Mouse (Mus musculus): ENCODE measurements around the gene Ints3. TPM values are rescaled to one million over a fixed set of nuclear protein-coding genes. Genes with fewer than 3 reads are reported as not detected.

Gene Ints3
- polyA plus RNA-seq, 1 experiment from 2014 or later = 19.8 TPM

- H3K9me3 ChIP-seq (replicated peaks; ENCODE audit: control insufficient read depth, low read length) = no peaks in the 10 kb centered on the region
- no peak overlapping the region for H3K27ac ChIP-seq (ENCODE audit: low read length)
- no peak for ATAC-seq (replicated peaks; ENCODE audit: extremely low read depth, insufficient read depth, low FRiP score)
- no peaks in the 10 kb centered on the region for H3K27me3 ChIP-seq (ENCODE audit: control insufficient read depth, insufficient read depth, low read length)
- peaks cover 25% of the 10 kb centered on the region for H3K4me1 ChIP-seq (ENCODE audit: control insufficient read depth, insufficient read depth, low read length)
- no peak overlapping the region for H3K4me2 ChIP-seq (ENCODE audit: low read depth, low read length)
- no peak overlapping the region for H3K4me3 ChIP-seq (ENCODE audit: low read length)
- H3K9ac ChIP-seq (ENCODE audit: low read length) = no peak overlapping the region
- 86% methylated on average over 8 of the region's 8 CpGs for WGBS
- peaks cover 38% of the 10 kb centered on the region for H3K36me3 ChIP-seq (ENCODE audit: control insufficient read depth, insufficient read depth)
Observed at GRCm38 (mm10) chr3:90391941-90392340, 41.5 kb downstream of the Ints3 start.

- WGBS = 62% methylated on average over 4 of the region's 4 CpGs
- Histone ChIP-seq H3K9ac (ENCODE audit: low read length) (no peak overlapping the region), H3K27me3 (ENCODE audit: control insufficient read depth, insufficient read depth, low read length) (no peaks in the 10 kb centered on the region), H3K4me1 (ENCODE audit: control insufficient read depth, insufficient read depth, low read length) (peaks cover 25% of the 10 kb centered on the region), H3K36me3 (ENCODE audit: control insufficient read depth, insufficient read depth) (peaks cover 32% of the 10 kb centered on the region), H3K27ac (ENCODE audit: low read length) (no peak overlapping the region), H3K9me3 (replicated peaks; ENCODE audit: control insufficient read depth, low read length) (no peaks in the 10 kb centered on the region), H3K4me2 (ENCODE audit: low read depth, low read length) (no peak overlapping the region), H3K4me3 (ENCODE audit: low read length) (no peak overlapping the region)
- no peak for ATAC-seq (replicated peaks; ENCODE audit: extremely low read depth, insufficient read depth, low FRiP score)
Observed at GRCm38 (mm10) chr3:90391004-90391403, 42.4 kb downstream of the Ints3 start.

- peak within 1 kb of the TSS; percentile 66 for H3K27ac ChIP-seq (ENCODE audit: low read length)
- WGBS = 2% methylated on average over 55 of the region's 55 CpGs
- H3K4me3 ChIP-seq (ENCODE audit: low read length) = peak within 1 kb of the TSS; percentile 72
- peak within 1 kb of the TSS; percentile 84 for H3K9ac ChIP-seq (ENCODE audit: low read length)
- H3K9me3 ChIP-seq (replicated peaks; ENCODE audit: control insufficient read depth, low read length) = no peaks in the 10 kb centered on the region
- H3K27me3 ChIP-seq (ENCODE audit: control insufficient read depth, insufficient read depth, low read length) = no peaks in the 10 kb centered on the region
- peak within 1 kb of the TSS; percentile 100 for H3K4me2 ChIP-seq (ENCODE audit: low read depth, low read length)
- peak; percentile 62 for ATAC-seq (replicated peaks; ENCODE audit: extremely low read depth, insufficient read depth, low FRiP score)
- H3K4me1 ChIP-seq (ENCODE audit: control insufficient read depth, insufficient read depth, low read length) = peaks cover 25% of the 10 kb centered on the region
- H3K36me3 ChIP-seq (ENCODE audit: control insufficient read depth, insufficient read depth) = peaks cover 30% of the 10 kb centered on the region
Observed at GRCm38 (mm10) chr3:90389511-90390490, 43.6 kb downstream of the Ints3 start, which contains the start of gene Slc27a3. Slc27a3 (minus strand) TSS chr3:90389938.

- peak; percentile 43 for ATAC-seq (replicated peaks; ENCODE audit: extremely low read depth, insufficient read depth, low FRiP score)
- H3K36me3 ChIP-seq (ENCODE audit: control insufficient read depth, insufficient read depth) = peaks cover 23% of the 10 kb centered on the region
- H3K4me1 ChIP-seq (ENCODE audit: control insufficient read depth, insufficient read depth, low read length) = peaks cover 25% of the 10 kb centered on the region
- peak overlapping the region; percentile 84 for H3K9ac ChIP-seq (ENCODE audit: low read length)
- WGBS = 5% methylated on average over 53 of the region's 53 CpGs
- peak overlapping the region; percentile 72 for H3K4me3 ChIP-seq (ENCODE audit: low read length)
- peak overlapping the region; percentile 100 for H3K4me2 ChIP-seq (ENCODE audit: low read depth, low read length)
- H3K27me3 ChIP-seq (ENCODE audit: control insufficient read depth, insufficient read depth, low read length) = no peaks in the 10 kb centered on the region
- H3K27ac ChIP-seq (ENCODE audit: low read length) = peak overlapping the region; percentile 66
- H3K9me3 ChIP-seq (replicated peaks; ENCODE audit: control insufficient read depth, low read length) = no peaks in the 10 kb centered on the region
Observed at GRCm38 (mm10) chr3:90388726-90389510, 44.5 kb downstream of the Ints3 start.

- ATAC-seq (replicated peaks; ENCODE audit: extremely low read depth, insufficient read depth, low FRiP score) = no peak
- Histone ChIP-seq H3K27ac (ENCODE audit: low read length) (no peak overlapping the region), H3K9me3 (replicated peaks; ENCODE audit: control insufficient read depth, low read length) (no peaks in the 10 kb centered on the region), H3K4me2 (ENCODE audit: low read depth, low read length) (peak overlapping the region; percentile 100; the same call in 1 of the 2 replicates), H3K9ac (ENCODE audit: low read length) (no peak overlapping the region), H3K36me3 (ENCODE audit: control insufficient read depth, insufficient read depth) (peaks cover 15% of the 10 kb centered on the region), H3K27me3 (ENCODE audit: control insufficient read depth, insufficient read depth, low read length) (no peaks in the 10 kb centered on the region), H3K4me3 (ENCODE audit: low read length) (no peak overlapping the region), H3K4me1 (ENCODE audit: control insufficient read depth, insufficient read depth, low read length) (peaks cover 25% of the 10 kb centered on the region)
- WGBS = 87% methylated on average over 4 of the region's 4 CpGs
Observed at GRCm38 (mm10) chr3:90388192-90388591, 45.2 kb downstream of the Ints3 start.

GRCm38 (mm10) chr3:90387483-90387882 is 45.9 kb downstream of the Ints3 start:
- Histone ChIP-seq H3K4me1 (ENCODE audit: control insufficient read depth, insufficient read depth, low read length) (peaks cover 25% of the 10 kb centered on the region), H3K9ac (ENCODE audit: low read length) (peak overlapping the region; percentile 3; the same call in 1 of the 2 replicates), H3K27ac (ENCODE audit: low read length) (no peak overlapping the region), H3K4me2 (ENCODE audit: low read depth, low read length) (peak overlapping the region; percentile 27), H3K9me3 (replicated peaks; ENCODE audit: control insufficient read depth, low read length) (no peaks in the 10 kb centered on the region), H3K4me3 (ENCODE audit: low read length) (no peak overlapping the region), H3K27me3 (ENCODE audit: control insufficient read depth, insufficient read depth, low read length) (no peaks in the 10 kb centered on the region), H3K36me3 (ENCODE audit: control insufficient read depth, insufficient read depth) (peaks cover 10% of the 10 kb centered on the region; the same call in 1 of the 2 replicates)
- no peak for ATAC-seq (replicated peaks; ENCODE audit: extremely low read depth, insufficient read depth, low FRiP score)
- 26% methylated on average over 11 of the region's 11 CpGs for WGBS

- WGBS = 91% methylated on average over 10 of the region's 10 CpGs
- no peak overlapping the region for H3K27ac ChIP-seq (ENCODE audit: low read length)
- no peak overlapping the region for H3K4me3 ChIP-seq (ENCODE audit: low read length)
- no peaks in the 10 kb centered on the region for H3K27me3 ChIP-seq (ENCODE audit: control insufficient read depth, insufficient read depth, low read length)
- H3K4me1 ChIP-seq (ENCODE audit: control insufficient read depth, insufficient read depth, low read length) = peaks cover 25% of the 10 kb centered on the region
- no peak overlapping the region for H3K9ac ChIP-seq (ENCODE audit: low read length)
- H3K4me2 ChIP-seq (ENCODE audit: low read depth, low read length) = no peak overlapping the region
- H3K9me3 ChIP-seq (replicated peaks; ENCODE audit: control insufficient read depth, low read length) = no peaks in the 10 kb centered on the region
- no peak for ATAC-seq (replicated peaks; ENCODE audit: extremely low read depth, insufficient read depth, low FRiP score)
- peaks cover 3% of the 10 kb centered on the region; the same call in 1 of the 2 replicates for H3K36me3 ChIP-seq (ENCODE audit: control insufficient read depth, insufficient read depth)
Observed at GRCm38 (mm10) chr3:90386817-90387216, 46.6 kb downstream of the Ints3 start.

- no peak for ATAC-seq (replicated peaks; ENCODE audit: extremely low read depth, insufficient read depth, low FRiP score)
- WGBS = 69% methylated on average over 7 of the region's 7 CpGs
- no peaks in the 10 kb centered on the region for H3K36me3 ChIP-seq (ENCODE audit: control insufficient read depth, insufficient read depth)
Observed at GRCm38 (mm10) chr3:90384851-90385375, 48.5 kb downstream of the Ints3 start.

More at GRCm38 (mm10) chr3:90384851-90385375, 48.5 kb downstream of the Ints3 start:
- Histone ChIP-seq H3K4me3 (ENCODE audit: low read length) (no peak overlapping the region), H3K27me3 (ENCODE audit: control insufficient read depth, insufficient read depth, low read length) (no peaks in the 10 kb centered on the region), H3K9me3 (replicated peaks; ENCODE audit: control insufficient read depth, low read length) (no peaks in the 10 kb centered on the region), H3K4me1 (ENCODE audit: control insufficient read depth, insufficient read depth, low read length) (peaks cover 18% of the 10 kb centered on the region), H3K27ac (ENCODE audit: low read length) (no peak overlapping the region), H3K4me2 (ENCODE audit: low read depth, low read length) (no peak overlapping the region), H3K9ac (ENCODE audit: low read length) (no peak overlapping the region)

Data from heart, embryonic 16.5 days (tissue).